Mouse (Mus musculus): ENCODE measurements around the gene Hoxb7. TPM values are rescaled to one million over a fixed set of nuclear protein-coding genes. Genes with fewer than 3 reads are reported as not detected.

The Hoxb7 gene
- under 1 TPM; 0.47 to 0.56 TPM for total RNA-seq (2021)
- long read RNA-seq, experiment 1: 0 reads
- long read RNA-seq, experiment 2: 0 reads

DNA sequence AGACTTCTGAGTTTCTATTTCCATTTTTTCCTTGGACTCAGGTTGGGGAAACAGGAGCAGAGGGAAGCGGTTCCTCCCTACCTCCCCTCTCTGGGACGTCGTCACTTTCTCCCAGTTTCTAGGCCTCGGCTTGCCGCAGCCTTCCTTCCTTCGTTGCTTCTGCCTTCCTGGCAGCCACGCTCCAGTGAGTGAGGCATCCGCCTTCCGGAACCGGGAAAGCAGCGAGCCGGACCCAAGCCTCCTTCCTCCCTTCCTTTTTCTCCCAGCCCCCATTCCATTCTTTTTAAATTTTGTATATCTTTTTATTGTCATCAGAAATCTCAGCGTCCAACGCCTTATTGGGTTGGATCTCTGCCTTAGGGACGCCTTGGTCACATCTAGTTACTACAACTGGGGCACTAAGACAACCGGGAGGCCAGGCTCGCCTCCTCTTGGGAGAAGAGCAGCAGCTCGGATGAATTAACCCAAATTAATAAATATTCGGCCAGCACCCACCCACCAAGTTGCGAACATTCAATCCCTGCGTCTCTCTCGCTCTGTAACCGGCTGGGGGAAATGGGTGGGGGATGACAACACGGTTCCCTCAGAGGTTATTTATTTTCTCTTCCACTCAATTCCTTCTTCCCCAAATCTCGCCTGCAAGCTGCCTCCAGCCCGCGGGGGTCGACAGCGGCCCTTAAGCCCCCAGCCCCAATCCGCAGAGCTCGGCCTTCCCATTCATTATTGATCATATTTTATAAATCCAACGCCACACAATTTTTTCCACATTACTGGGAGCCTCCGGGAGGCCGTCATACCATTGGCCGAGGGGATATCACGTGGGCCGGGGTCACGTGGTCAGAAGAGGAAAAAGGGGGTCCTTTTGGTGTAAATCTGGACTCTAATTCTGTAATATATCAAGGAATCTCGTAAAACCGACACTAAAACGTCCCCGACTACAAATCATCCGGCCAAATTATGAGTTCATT, at the start of gene Hoxb7:
TSS of gene Hoxb7 (plus strand) at position 853 of the 968 bp plus-strand sequence.
- intact Hi-C loops (cut with DNase I): no loop called here
- TF ChIP-seq CTCF (IDR thresholded peaks at IDR 0.05): no peak
- Histone ChIP-seq H3K4me3 (peak within 1 kb of the TSS; percentile 73), H3K27ac (peak within 1 kb of the TSS; percentile 89)
- no peak for DNase-seq

DNA sequence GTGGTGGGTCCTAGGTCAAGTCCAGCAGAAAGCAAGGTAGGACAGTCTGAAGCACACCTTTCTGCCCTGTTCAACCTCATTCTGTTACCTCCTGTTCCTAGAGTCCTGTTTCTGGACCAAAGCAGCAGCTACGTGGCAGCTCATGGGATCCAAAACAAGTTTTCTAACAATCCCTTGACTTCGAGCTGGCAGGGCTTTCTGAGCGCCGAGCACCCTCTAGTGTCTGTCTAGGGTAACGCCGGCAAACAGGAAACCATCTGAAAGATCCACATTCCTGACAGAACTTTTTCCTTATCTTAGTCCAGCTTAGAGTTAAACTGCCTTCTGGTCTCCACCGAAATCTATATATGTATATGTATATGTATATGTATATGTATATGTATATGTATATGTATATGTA, 46.2 kb upstream of the Hoxb7 start:
- peak; percentile 33 for DNase-seq
- no peak overlapping the region for H3K4me3 ChIP-seq
- H3K27ac ChIP-seq: no peak overlapping the region
- intact Hi-C loops (cut with DNase I): no loop called here
- TF ChIP-seq CTCF (IDR thresholded peaks at IDR 0.05): peak; percentile 83

DNA sequence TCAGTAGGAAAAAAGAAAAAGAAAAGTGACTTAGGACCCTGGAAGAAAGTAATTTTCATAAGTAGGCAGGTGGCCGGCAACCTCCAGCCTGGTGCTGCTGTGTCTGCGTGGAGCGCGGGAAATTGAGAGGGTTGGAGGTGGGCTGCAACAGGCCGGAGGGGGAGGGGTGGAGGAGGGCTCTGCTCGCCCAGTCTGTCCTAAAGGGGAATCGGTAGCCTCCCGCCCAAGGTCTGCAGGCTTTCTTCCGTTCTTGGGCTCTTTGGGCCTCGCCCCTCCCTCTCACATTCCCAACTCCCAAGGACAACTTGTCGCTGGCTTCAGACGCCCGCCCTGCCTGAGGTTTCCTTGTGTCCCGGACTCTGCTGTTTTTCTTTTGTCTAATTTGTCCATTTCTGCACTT, 35.5 kb upstream of the Hoxb7 start:
- no peak for DNase-seq
- H3K4me3 ChIP-seq: no peak overlapping the region
- no peak for TF ChIP-seq CTCF (IDR thresholded peaks at IDR 0.05)
- intact Hi-C loops (cut with DNase I): no loop called here
- H3K27ac ChIP-seq: no peak overlapping the region

DNA sequence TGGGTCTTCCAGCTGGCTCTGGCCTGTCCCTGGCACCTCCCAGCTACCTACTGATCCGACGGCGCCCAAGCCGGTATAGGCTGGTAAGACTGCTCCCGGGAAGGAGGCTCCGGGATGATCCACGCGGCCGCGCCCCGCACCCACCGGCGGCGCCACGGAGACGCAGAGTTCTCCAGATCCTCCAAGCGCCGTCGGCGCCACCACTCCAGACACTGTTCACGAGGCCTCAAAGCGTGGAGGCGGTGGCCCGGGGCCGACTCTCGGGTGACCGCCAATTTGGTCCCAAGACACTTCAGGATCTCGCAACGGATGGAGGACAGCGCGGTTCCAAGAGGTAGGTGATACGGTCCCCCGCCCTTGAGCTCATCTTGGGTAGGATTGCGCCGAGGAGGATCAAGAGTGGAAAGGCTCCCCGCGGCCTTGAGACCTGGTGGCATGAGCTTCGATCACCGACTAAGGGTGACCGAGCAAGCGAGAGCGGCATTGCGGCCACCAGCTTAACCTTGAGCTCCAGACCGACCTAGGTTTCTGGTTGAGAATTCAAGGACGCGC, 34.9 kb upstream of the Hoxb7 start:
- no peak overlapping the region for H3K27ac ChIP-seq
- no peak for DNase-seq
- intact Hi-C loops (cut with DNase I): no loop called here
- H3K4me3 ChIP-seq: no peak overlapping the region
- no peak for TF ChIP-seq CTCF (IDR thresholded peaks at IDR 0.05)

DNA sequence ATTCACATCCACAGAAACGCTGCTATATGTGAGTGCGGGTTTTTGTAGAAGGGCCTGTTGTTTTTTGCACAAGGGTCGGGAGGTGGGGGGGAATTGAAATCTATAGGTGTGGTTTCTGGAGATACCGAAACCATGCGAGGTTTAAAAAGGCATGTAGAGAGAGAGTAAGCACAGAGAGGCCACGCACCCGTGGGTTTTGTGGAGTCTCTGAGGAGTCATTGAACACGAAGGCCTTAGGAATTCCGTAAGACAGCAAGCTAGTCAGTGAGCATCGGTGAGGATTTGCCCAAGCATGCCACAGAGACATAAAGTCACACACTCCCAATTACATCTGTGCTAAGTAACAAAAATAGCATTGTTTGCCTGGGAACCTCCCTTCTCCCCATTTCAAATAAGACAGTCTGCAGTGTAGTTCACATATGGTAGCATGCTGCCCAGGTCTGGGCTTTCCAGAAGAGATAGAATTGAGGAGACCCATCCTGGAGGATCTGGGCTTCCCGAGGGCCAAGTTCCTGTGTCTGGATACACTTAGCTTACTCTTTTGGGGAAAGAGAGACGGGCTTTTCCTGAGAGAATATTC, 33.8 kb upstream of the Hoxb7 start:
- TF ChIP-seq CTCF (IDR thresholded peaks at IDR 0.05): no peak
- Histone ChIP-seq H3K4me3 (no peak overlapping the region), H3K27ac (no peak overlapping the region)
- intact Hi-C loops (cut with DNase I): no loop called here
- DNase-seq: no peak

DNA sequence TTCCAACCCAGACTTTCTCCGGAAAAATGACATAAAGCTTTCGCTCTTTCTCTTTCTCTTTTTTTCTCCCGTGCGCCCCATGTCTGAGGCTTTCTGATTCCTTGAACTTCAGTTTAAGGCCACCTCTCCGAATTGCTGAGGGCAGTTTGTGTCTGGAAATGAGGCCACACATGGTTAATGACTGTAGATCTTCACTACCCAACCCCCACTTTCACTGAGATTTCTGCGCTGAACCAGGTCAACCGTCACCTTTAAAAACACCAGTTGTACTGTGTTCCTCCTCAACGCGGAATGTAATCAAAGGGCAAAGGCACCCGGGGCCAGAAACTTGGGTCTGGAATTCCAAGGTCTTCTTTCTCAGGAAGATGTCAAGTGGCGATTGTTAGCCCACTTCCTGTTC, 32.2 kb upstream of the Hoxb7 start:
- no peak for TF ChIP-seq CTCF (IDR thresholded peaks at IDR 0.05)
- intact Hi-C loops (cut with DNase I): no loop called here
- no peak for DNase-seq
- no peak overlapping the region for H3K4me3 ChIP-seq
- H3K27ac ChIP-seq: no peak overlapping the region

DNA sequence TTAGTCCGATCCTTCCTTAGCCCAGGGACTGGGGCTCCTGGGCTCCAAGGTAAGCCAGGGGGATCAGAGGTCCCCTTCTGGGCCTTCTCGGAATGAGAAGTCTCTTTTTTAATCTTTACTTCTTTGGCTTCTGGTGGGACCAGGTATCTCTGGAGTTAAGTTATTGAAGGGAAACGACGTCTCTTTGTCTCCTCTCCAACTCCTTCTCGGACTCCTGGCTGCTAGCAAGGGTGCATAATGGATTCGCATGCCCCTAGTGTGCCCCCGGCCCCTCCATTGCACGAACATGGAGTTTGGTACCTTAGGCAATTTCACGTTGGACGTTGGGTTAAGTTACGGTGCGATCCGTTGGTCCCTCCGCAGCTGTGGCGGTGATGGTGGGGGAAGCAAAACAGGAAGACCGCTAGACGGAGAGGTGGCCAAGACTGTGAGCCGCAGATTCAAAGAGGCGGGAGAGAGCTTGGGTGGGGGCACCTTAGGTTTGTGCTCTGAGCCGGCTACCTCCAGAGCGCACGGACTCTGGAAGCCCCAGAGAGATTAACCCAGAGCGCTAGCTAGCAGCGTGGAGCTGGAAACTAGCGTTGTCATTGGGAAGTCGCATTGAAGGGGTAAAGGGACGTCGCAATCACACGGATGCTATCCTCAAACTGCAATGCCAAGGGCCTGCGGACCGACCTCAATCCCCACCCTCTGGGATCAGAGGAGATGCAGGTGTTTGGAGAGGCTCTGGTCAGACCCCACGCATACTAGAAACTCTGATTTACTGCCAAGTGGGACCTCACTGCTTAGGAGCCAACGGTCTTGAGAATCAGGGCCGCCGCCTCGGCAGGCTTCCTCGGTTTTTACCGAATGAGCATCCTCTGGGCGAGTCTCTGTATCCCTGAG, 31.1 kb upstream of the Hoxb7 start:
- no peak overlapping the region for H3K27ac ChIP-seq
- intact Hi-C loops (cut with DNase I): no loop called here
- no peak for DNase-seq
- no peak for TF ChIP-seq CTCF (IDR thresholded peaks at IDR 0.05)
- no peak overlapping the region for H3K4me3 ChIP-seq

DNA sequence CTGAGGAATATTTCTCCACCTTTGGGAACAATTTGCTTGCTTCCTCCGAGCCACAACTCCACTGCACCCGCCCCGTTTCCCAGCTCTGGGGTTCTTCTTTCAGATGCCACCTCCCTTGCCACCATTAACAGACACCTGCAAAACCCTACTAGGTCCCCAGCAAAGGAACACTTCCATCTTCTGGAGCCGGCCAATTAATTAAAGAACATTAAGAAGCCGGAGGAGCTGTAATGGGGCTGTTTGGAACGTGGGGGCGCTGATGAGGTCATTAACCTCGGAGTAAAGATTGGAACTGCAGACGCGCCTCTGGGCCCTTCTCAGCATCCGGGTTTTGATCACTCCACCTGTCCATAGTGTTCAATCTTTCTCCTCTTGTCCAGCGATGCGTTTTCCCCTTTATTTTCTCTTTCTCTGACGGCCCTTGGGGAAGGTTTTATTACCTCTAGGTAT, 30.4 kb upstream of the Hoxb7 start:
- no peak overlapping the region for H3K27ac ChIP-seq
- intact Hi-C loops (cut with DNase I): no loop called here
- DNase-seq: no peak
- TF ChIP-seq CTCF (IDR thresholded peaks at IDR 0.05): no peak
- no peak overlapping the region for H3K4me3 ChIP-seq

DNA sequence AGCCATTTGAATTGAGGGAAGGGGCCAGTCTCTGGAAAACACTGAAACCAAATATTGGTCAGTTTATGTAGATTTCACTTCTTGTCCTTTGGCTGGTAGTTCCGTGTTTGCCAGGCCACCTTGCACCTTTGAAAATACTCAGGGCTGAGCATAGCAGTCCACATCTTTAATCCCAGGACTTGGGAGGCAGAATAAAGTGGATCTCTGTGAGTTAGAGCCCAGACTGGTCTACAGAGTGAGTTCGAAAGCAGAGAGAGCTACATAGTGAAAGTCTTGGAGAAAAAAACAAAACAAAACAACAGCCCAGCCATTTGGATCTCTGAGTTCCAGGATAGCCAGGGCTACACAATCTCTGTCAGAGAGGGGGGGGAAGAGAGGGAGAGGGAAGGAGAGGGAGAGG, 29.3 kb upstream of the Hoxb7 start:
- intact Hi-C loops (cut with DNase I): no loop called here
- no peak for DNase-seq
- no peak overlapping the region for H3K27ac ChIP-seq
- no peak for TF ChIP-seq CTCF (IDR thresholded peaks at IDR 0.05)
- H3K4me3 ChIP-seq: no peak overlapping the region

DNA sequence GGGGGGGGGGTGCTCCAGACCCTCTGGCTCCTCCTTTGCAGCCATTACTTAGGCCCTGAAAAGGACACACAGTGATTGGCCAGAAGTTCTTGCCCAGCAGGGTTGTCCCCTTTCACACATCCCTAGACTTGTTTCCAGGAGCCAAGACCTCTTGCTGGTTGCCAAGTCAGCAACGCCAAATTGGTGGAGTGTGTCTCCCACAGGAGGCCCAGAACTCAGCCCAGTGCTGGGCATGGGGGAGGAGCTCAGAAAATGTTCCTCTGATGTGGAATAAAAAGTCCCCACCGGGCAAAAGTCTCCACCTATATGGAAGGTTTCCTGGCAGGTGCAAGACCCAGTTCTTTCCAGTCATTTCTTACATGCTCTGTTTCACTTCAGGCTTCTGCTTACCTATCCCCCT, 27.4 kb upstream of the Hoxb7 start:
- intact Hi-C loops (cut with DNase I): no loop called here
- no peak for DNase-seq
- Histone ChIP-seq H3K4me3 (no peak overlapping the region), H3K27ac (no peak overlapping the region)
- TF ChIP-seq CTCF (IDR thresholded peaks at IDR 0.05): no peak

DNA sequence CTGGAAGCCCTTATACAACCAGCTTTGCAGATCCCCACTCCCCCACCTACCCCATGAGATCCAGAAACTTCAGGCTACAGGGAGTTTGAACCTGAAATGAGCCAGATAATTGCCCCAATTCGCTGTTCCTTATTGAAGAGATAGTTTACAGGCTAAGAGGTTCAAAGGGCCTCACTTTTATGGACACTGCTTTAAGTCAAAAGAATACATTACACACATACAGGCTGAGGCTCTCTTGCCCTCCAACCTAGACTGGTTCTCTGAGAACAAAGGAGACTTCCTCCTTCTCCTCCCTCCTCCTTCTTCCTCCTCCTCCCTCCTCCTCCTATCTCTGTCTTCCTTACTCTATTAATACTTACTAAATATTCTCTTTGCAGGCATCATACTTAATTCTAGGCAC, 26.9 kb upstream of the Hoxb7 start:
- no peak for DNase-seq
- TF ChIP-seq CTCF (IDR thresholded peaks at IDR 0.05): no peak
- Histone ChIP-seq H3K27ac (no peak overlapping the region), H3K4me3 (no peak overlapping the region)
- intact Hi-C loops (cut with DNase I): no loop called here

DNA sequence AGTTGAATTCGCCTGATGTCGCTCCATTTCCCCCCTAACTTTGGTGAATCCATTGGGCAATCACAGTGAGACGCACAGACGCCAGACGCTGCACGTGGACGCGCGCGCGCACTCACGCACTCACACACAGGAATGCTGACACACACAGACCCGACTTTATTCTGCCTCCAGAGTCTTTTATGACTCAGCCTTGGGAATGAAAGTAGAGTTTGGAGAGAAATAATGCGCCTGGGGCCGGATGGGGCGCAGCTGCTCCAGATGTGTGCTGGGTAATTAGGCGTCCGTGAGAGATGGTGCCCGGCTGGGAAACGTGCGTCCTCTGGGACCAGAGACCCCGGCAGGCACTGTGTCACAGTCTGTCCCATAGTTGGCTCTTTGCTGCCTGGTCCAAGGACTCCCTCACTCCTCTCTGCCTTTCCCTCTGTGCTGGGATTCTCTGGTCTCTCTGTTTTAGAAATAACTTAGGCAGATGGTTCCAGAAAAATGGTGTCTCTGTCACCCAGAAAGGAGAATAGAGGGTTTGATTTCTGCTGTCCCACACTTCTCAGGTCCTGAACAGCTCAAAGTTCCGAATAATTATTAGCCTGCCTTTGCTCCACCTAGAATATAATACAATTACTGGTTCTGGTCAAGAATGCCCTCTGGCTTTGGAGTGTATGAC, 26.0 kb upstream of the Hoxb7 start:
- H3K27ac ChIP-seq: no peak overlapping the region
- intact Hi-C loops (cut with DNase I): no loop called here
- no peak for DNase-seq
- H3K4me3 ChIP-seq: no peak overlapping the region
- TF ChIP-seq CTCF (IDR thresholded peaks at IDR 0.05): no peak

All from gastrocnemius, adult 2 months (tissue).